Mouse (Mus musculus): ENCODE data around the gene Apoc1. TPM values are rescaled to one million over a fixed set of nuclear protein-coding genes. Genes with fewer than 3 reads are reported as not detected.

Apoc1 gene
- total and polyA plus RNA-seq, 3 experiments = 0.35 TPM; not detected in 2

- Histone ChIP-seq H3K9me3 (replicated peaks; ENCODE audit: insufficient read depth, low read length) (no peaks in the 10 kb centered on the region), H3K9ac (ENCODE audit: control insufficient read depth, low read depth, low read length, poor library complexity, severe bottlenecking) (no peak overlapping the region), H3K27ac (ENCODE audit: control insufficient read depth, low read depth, low read length) (no peak overlapping the region), H3K79me2 (ENCODE audit: control insufficient read depth, insufficient read depth, low read length, poor library complexity) (no peaks in the 10 kb centered on the region), H3K36me3 (ENCODE audit: control insufficient read depth in 1 of 2, insufficient read depth in 2 of 2, low read length in 2 of 2) (peaks cover 0 to 3% of the 10 kb centered on the region in 2 experiments; a peak in 2 of 4 replicates), H3K4me3 (ENCODE audit: control insufficient read depth in 1 of 2, insufficient read depth in 1 of 2, low read depth in 2 of 2, low read length in 2 of 2) (no peak overlapping the region), H3K4me1 (ENCODE audit: control insufficient read depth in 1 of 2, insufficient read depth in 2 of 2, low read length in 2 of 2) (peaks cover 0 to 4% of the 10 kb centered on the region in 2 experiments; a peak in 2 of 4 replicates), H3K27me3 (ENCODE audit: control insufficient read depth in 1 of 2, insufficient read depth in 2 of 2, low read length in 2 of 2) (no peaks in the 10 kb centered on the region)
- TF ChIP-seq ZKSCAN1 (IDR thresholded peaks at IDR 0.05; ENCODE audit: low read depth, low read length) (no peak), NRF1 (IDR thresholded peaks at IDR 0.05; ENCODE audit: insufficient read depth, low read depth, low read length, poor library complexity, severe bottlenecking) (no peak), RAD21 (IDR thresholded peaks at IDR 0.05; ENCODE audit: low read depth, low read length) (no peak), UBTF (IDR thresholded peaks at IDR 0.05; ENCODE audit: borderline replicate concordance, insufficient read depth, low read depth, low read length) (no peak), BHLHE40 (IDR thresholded peaks at IDR 0.05; ENCODE audit: borderline replicate concordance, low read depth, low read length) (no peak), TBP (IDR thresholded peaks at IDR 0.05; ENCODE audit: low read depth, low read length) (no peak), MAX (IDR thresholded peaks at IDR 0.05; ENCODE audit: low read length) (no peak), NELFE (IDR thresholded peaks at IDR 0.05; ENCODE audit: low read depth, low read length) (no peak), ETS1 (IDR thresholded peaks at IDR 0.05; ENCODE audit: low read depth, low read length) (no peak), GATA1 (IDR thresholded peaks at IDR 0.05; ENCODE audit: low read depth, low read length) (no peak), POLR2AphosphoS5 (IDR thresholded peaks at IDR 0.05; ENCODE audit: borderline replicate concordance, low read depth, low read length) (no peak), MXI1 (IDR thresholded peaks at IDR 0.05; ENCODE audit: low read depth, low read length) (no peak), MYB (IDR thresholded peaks at IDR 0.05; ENCODE audit: low read depth, low read length) (no peak), ZMIZ1 (IDR thresholded peaks at IDR 0.05; ENCODE audit: low read depth, low read length) (no peak), KAT2A (conservative IDR thresholded peaks at IDR 0.05; ENCODE audit: low read depth, low read length) (no peak), CTCF (IDR thresholded peaks at IDR 0.05 in 2 of 3, conservative IDR thresholded peaks at IDR 0.05 in 1 of 3; ENCODE audit: control insufficient read depth in 1 of 3, insufficient read depth in 1 of 3, low read depth in 2 of 3, low read length in 3 of 3, poor library complexity in 1 of 3, severe bottlenecking in 1 of 3) (no peak), SIN3A (IDR thresholded peaks at IDR 0.05; ENCODE audit: low read length) (no peak), MAFK (IDR thresholded peaks at IDR 0.05; ENCODE audit: borderline replicate concordance, low read depth, low read length) (no peak), ZNF384 (IDR thresholded peaks at IDR 0.05; ENCODE audit: low read depth, low read length) (no peak), CHD2 (IDR thresholded peaks at IDR 0.05; ENCODE audit: low read length) (no peak)
- DNase-seq (ENCODE audit: low read depth, low spot score) = no peak
Measured at GRCm38 (mm10) chr7:19671511-19671910, 20.9 kb downstream of the Apoc1 start.
